Mouse (Mus musculus) forebrain, embryonic 11.5 days (tissue): ENCODE measurements at regions not wholly inside any gene's neighbourhood (a gene's known extent, or its start where the extent isn't known, plus 50 kb on each side); places are given as distances from the start of the nearest gene placed in this dataset.
A peak's percentile ranks its signal among the peaks of the same experiment; 100 is the strongest.

Source experiments
- ATAC-seq: fragments of 200-750 bp; cut with Nextera tagmentation; replicated peaks from 2 replicates; pipeline ENCODE4 v1.8.0; 2017; ENCODE audit warnings: moderate TSS enrichment; ENCODE audit not compliant: low FRiP score
- DNase-seq: peaks from one replicate; pipeline ENCODE4 v3.0.0-alpha.2; 2017; ENCODE audit warnings: low spot score
- H3K27ac ChIP-seq: fragments of 300-500 bp; sonication (generic); 2 replicates; pipeline ENCODE4 v1.5.1; 2014; ENCODE audit warnings: low read depth, low read length
- H3K27me3 ChIP-seq: fragments of 300-500 bp; sonication (generic); 2 replicates; pipeline ENCODE4 v1.6.1; 2014; ENCODE audit warnings: mild to moderate bottlenecking, low read length, mixed read lengths; ENCODE audit not compliant: control insufficient read depth, insufficient read depth
- H3K36me3 ChIP-seq: fragments of 300-500 bp; sonication (generic); 2 replicates; pipeline ENCODE4 v1.6.1; 2014; ENCODE audit warnings: mild to moderate bottlenecking, low read length, moderate library complexity, mixed read lengths; ENCODE audit not compliant: control insufficient read depth, insufficient read depth
- H3K4me1 ChIP-seq: fragments of 300-500 bp; sonication (generic); replicated peaks from 2 replicates; pipeline ENCODE4 v1.6.1; 2014; ENCODE audit warnings: low read length, mixed read lengths; ENCODE audit not compliant: control insufficient read depth, insufficient read depth
- H3K4me2 ChIP-seq: fragments of 300-500 bp; sonication (generic); 2 replicates; pipeline ENCODE4 v1.6.1; 2014; ENCODE audit warnings: low read depth, mild to moderate bottlenecking, low read length, moderate library complexity, mixed read lengths; ENCODE audit not compliant: severe bottlenecking
- H3K4me3 ChIP-seq: fragments of 300-500 bp; sonication (generic); 2 replicates; pipeline ENCODE4 v1.5.1; 2014; ENCODE audit warnings: low read depth, low read length
- H3K9ac ChIP-seq: fragments of 300-500 bp; sonication (generic); 2 replicates; pipeline ENCODE4 v1.6.1; 2014; ENCODE audit warnings: low read length
- H3K9me3 ChIP-seq: fragments of 300-500 bp; sonication (generic); 2 replicates; pipeline ENCODE4 v1.6.1; 2016; ENCODE audit warnings: low read length, mixed read lengths; ENCODE audit not compliant: control insufficient read depth
- WGBS: fragments of 180-500 bp; shearing (Covaris S2); extraction: QIAGEN DNeasy Blood & Tissue Kit; methylation state at CpG from one replicate; pipeline ENCODE4 v1.1.7; 2014; 5-methylcytosine and 5-hydroxymethylcytosine counted together

DNA sequence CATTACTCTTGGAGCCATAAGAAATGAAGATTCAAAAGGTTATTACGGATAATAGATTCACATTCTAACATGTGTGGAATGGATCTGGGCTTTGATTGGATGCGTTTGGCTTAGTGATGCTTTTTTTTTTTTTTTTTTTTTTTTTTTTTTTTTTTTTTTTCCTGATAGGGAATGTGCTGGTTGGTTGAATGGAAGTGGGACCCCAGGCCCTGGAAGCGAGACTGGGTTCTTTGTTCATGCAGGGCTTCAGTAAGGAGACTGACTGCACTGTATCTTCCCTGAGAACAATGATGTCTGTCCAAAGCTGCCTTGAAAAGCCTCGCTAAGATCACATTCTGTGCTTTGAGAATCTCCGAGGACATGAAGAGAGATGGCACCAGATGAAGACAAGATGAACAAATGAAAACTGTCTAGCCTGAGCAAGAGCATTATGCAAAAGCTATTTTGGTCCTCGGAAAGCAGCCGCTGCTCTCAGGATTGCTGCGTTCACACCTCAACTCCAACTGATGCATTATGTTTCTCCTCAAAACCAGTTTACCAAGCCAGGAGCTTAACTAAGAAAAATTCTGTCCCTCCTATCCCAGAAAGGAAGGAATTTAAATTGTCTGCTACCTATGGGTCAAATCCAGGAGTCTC is 1076.9 kb downstream of the Sorcs3 start:
- ATAC-seq (no peak), DNase-seq (no peak)
- Histone ChIP-seq H3K9ac (no peak overlapping the region), H3K27me3 (no peaks in the 10 kb centered on the region), H3K4me1 (no peaks in the 10 kb centered on the region), H3K4me3 (no peak overlapping the region), H3K9me3 (no peaks in the 10 kb centered on the region), H3K36me3 (no peaks in the 10 kb centered on the region), H3K4me2 (no peak overlapping the region), H3K27ac (no peak overlapping the region)
- WGBS = 60% methylated on average over 8 of the region's 8 CpGs

DNA sequence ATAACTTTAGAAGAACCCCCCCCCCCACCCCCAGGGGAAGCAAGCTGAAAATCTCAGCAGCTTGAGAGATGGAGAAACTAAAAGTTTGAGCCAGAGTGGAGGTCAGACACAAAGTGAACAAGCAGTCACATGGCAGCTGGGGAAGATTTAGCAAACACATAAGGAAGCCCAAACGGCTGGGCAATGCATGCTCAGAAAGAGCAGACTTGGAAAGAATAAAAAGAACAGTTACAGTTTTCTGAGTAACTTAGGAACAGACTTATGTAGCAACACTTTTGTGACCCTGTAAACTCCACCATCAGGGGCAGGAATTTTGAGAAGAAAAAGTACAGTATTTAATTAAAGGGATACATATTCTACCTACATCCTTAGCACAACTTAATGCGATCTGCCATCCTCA is 1089.2 kb downstream of the Sorcs3 start:
- Histone ChIP-seq H3K27me3 (no peaks in the 10 kb centered on the region), H3K4me2 (no peak overlapping the region), H3K9ac (no peak overlapping the region), H3K4me3 (no peak overlapping the region), H3K36me3 (no peaks in the 10 kb centered on the region), H3K9me3 (no peaks in the 10 kb centered on the region), H3K4me1 (0 out of 2 replicates have a peak, but pooled peaks cover 1% of the 10 kb centered on the region), H3K27ac (no peak overlapping the region)
- ATAC-seq = no peak
- no peak for DNase-seq
- 88% methylated on average over 2 of the region's 2 CpGs for WGBS

DNA sequence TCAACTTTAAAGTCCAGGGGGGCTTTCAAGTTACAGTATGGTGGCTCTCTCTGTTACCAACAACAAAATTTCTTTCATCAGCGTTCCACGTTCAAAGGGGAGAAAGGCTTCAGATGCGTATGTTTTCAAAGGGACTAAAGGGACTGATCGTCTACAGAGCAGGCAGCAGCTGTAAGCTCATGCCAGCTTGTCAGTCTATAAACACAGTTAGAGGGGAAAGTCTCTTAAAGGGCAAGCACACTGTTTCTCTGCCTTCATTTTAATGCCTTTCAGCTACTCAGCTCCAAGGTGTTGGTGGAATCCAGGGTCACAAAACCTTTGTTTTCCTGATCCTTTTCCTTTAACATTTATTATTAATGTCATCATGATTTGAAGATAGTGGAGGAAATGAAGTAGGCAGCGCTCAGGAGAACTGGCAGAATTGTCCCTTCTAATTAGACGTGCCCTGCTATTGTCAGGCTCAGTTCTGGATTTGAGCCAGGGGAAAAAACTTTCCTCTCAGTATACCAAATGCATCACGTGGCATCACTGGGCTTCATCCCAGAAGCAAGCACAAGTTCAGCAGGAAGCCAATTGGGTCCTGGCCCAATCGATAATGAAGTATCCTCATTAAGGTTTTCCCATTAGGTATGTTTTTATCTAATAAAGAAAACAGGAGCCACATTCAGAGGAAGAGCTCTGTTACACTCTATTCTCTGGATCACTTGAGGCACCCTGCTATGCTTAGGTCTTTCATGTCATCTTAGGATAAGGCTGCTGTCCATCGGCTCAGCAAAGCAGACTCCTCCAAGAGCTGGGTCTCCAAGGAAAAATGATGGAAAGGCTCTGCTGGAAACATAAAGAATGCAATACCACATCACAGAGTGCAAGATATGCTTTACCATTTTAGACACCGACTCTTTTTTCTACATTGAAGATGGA is 1093.8 kb downstream of the Sorcs3 start:
- H3K4me1 ChIP-seq = 0 out of 2 replicates have a peak, but pooled peaks cover 2% of the 10 kb centered on the region
- no peak overlapping the region for H3K27ac ChIP-seq
- H3K9ac ChIP-seq = no peak overlapping the region
- no peaks in the 10 kb centered on the region for H3K36me3 ChIP-seq
- no peak overlapping the region for H3K4me3 ChIP-seq
- no peaks in the 10 kb centered on the region for H3K9me3 ChIP-seq
- 0 out of 2 replicates have a peak overlapping the region, but pooled peaks have one; percentile 9 for H3K4me2 ChIP-seq
- DNase-seq (no peak), ATAC-seq (peak; percentile 87)
- 27% methylated on average over 10 of the region's 10 CpGs for WGBS
- no peaks in the 10 kb centered on the region for H3K27me3 ChIP-seq

DNA sequence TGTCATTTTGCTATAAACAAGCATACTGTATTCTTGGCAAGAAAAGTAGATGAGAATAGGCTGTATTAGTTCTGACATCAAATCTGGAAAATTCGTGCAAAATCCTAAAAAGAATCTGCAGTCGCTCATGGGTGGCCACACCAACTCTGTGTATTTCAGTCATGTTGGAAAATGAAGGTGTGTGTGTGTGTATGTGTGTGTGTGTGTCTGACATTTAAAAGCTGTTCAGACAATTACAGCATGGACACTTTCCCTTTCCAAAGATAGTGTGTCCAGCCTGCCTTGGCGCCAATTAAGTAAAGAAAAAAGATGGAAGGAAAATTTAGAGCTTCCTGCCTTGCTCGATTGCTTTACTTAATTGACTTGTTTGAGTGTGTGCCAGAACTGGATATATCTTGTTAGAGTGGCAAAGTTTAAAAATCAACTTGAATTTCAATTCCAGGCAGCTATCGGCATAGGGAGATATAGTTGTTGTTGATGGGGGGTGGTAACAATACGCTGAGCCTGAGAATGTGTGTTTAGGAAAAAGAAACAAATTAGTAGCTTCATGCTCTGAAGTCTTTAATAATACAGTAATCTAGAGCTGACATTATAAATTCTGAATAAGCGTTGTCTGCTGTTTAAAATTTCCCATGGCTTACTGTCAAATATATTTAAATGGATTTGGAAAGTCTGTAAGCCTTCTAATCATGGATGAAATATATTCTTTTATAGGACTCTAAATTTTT is 1095.7 kb downstream of the Sorcs3 start:
- Histone ChIP-seq H3K27me3 (no peaks in the 10 kb centered on the region), H3K4me2 (no peak overlapping the region), H3K4me3 (no peak overlapping the region), H3K36me3 (no peaks in the 10 kb centered on the region), H3K27ac (no peak overlapping the region), H3K9me3 (no peaks in the 10 kb centered on the region), H3K9ac (no peak overlapping the region), H3K4me1 (0 out of 2 replicates have a peak, but pooled peaks cover 2% of the 10 kb centered on the region)
- 87% methylated on average over 7 of the region's 7 CpGs for WGBS
- ATAC-seq = no peak
- DNase-seq = no peak

DNA sequence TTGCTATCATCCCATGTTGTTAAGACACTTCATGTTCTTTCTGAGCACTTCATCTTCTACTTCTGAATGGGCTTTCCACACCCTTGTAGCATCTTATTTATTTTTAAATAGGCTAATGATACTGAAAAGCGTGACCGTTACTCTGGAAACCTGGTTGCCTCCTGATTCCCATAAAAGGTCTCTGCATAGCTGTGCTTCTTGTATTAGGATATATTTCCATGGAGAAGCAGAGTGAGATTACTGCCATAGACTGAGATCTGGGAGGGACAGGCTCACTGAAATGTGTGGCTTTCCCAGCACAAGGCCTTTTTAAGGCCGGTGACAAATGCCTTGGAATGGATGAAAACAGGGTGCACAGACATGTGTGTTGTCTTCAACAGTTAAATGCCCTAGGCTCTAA is 1100.0 kb downstream of the Sorcs3 start:
- no peak overlapping the region for H3K9ac ChIP-seq
- no peak overlapping the region for H3K4me2 ChIP-seq
- WGBS = 91% methylated on average over 3 of the region's 3 CpGs
- ATAC-seq (no peak), DNase-seq (no peak)
- no peaks in the 10 kb centered on the region for H3K27me3 ChIP-seq
- H3K36me3 ChIP-seq = no peaks in the 10 kb centered on the region
- no peak overlapping the region for H3K27ac ChIP-seq
- H3K4me1 ChIP-seq = no peaks in the 10 kb centered on the region
- H3K4me3 ChIP-seq = no peak overlapping the region
- H3K9me3 ChIP-seq = no peaks in the 10 kb centered on the region

DNA sequence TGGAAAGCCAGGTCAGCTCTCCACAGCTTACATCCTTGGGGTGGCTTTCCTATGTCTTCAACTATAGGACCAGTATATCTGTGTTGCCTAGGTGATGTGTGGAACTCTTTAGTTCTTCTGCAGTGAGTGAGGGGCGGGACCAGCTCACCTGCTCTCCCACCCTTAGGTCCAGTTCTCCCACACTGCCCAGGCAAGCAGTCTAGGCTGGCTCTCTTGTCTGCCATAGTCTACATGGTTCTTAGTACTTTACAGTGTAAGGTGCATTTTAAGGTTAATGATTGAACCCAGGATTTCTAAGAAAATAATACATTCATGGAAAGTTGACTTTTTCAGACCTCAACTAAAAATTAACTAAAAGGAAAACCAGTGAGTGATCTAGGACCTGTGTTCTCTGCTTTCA is 1108.4 kb downstream of the Sorcs3 start:
- Histone ChIP-seq H3K27me3 (peaks cover 4% of the 10 kb centered on the region; the same call in 1 of the 2 replicates), H3K9me3 (no peaks in the 10 kb centered on the region), H3K27ac (no peak overlapping the region), H3K9ac (no peak overlapping the region), H3K4me3 (no peak overlapping the region), H3K36me3 (no peaks in the 10 kb centered on the region), H3K4me1 (no peaks in the 10 kb centered on the region; the same call in 1 of the 2 replicates), H3K4me2 (no peak overlapping the region)
- DNase-seq = no peak
- ATAC-seq = no peak
- 82% methylated on average over 1 of the region's 1 CpGs for WGBS

DNA sequence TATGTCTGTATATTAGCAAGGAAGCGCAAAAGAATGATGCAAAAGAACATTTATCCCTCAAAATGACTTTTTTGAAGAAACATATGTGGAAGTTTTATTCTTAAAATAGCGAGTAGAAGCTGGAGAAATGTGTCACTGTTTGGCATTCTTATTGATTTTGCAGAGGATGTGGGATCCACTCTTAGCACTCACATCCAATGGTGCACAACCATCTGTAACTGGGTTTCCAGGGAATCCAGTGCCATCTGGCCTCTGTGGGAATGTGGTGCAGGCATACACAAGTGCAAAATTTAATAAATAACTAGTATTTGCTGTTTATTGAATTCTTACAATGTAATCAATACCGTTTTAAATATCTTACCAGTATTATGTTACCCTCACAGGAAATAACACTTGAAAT is 1153.8 kb downstream of the Sorcs3 start:
- H3K9ac ChIP-seq = no peak overlapping the region
- H3K4me2 ChIP-seq = no peak overlapping the region
- no peaks in the 10 kb centered on the region for H3K9me3 ChIP-seq
- H3K4me1 ChIP-seq = no peaks in the 10 kb centered on the region
- WGBS = 87% methylated on average over 3 of the region's 3 CpGs
- no peak overlapping the region for H3K27ac ChIP-seq
- no peaks in the 10 kb centered on the region for H3K27me3 ChIP-seq
- DNase-seq = no peak
- no peak for ATAC-seq
- H3K4me3 ChIP-seq = no peak overlapping the region
- no peaks in the 10 kb centered on the region for H3K36me3 ChIP-seq

DNA sequence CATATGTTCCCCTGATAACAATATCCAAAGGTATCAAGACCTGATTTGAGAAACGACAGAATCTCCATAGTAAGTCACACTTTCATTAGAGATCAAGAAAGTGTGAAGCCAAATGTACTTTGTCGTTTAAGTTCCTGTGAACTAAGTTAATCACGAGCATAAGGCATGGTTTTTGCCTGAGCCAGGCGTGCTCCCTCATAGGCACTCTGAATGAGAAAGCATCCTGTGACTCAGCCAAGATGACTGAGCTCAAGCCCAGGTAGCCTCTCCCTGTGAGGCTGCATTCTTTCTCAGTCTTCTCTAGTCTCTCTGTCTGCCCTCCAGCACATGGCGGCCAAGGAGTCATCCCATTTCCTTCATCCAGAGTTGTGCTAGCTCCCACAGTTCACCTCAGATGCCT is 1154.9 kb downstream of the Sorcs3 start:
- no peak overlapping the region for H3K27ac ChIP-seq
- no peaks in the 10 kb centered on the region for H3K27me3 ChIP-seq
- 88% methylated on average over 5 of the region's 5 CpGs for WGBS
- ATAC-seq (peak; percentile 36; the same call in 1 of the 2 replicates), DNase-seq (no peak)
- H3K4me1 ChIP-seq = no peaks in the 10 kb centered on the region
- H3K4me3 ChIP-seq = no peak overlapping the region
- no peaks in the 10 kb centered on the region for H3K9me3 ChIP-seq
- H3K36me3 ChIP-seq = no peaks in the 10 kb centered on the region
- H3K4me2 ChIP-seq = no peak overlapping the region
- H3K9ac ChIP-seq = no peak overlapping the region
